Mouse (Mus musculus) midbrain, embryonic 11.5 days (tissue): ENCODE measurements at regions not wholly inside any gene's neighbourhood (a gene's known extent, or its start where the extent isn't known, plus 50 kb on each side); places are given as distances from the start of the nearest gene placed in this dataset.

ENCODE experiments used
- ATAC-seq: fragments of 200-750 bp; cut with Nextera tagmentation; 2 replicates; pipeline ENCODE4 v1.8.0; 2017; ENCODE audit warnings: moderate TSS enrichment, moderate library complexity; ENCODE audit not compliant: low FRiP score
- DNase-seq: peaks from one replicate; pipeline ENCODE4 v3.0.0; 2015; ENCODE audit warnings: low spot score; ENCODE audit errors: missing footprints
- H3K27ac ChIP-seq: fragments of 300-500 bp; sonication (generic); 2 replicates; pipeline ENCODE4 v1.5.1; 2014; ENCODE audit warnings: low read depth, low read length
- H3K27me3 ChIP-seq: fragments of 300-500 bp; sonication (generic); 2 replicates; pipeline ENCODE4 v1.6.1; 2014; ENCODE audit warnings: mild to moderate bottlenecking, low read length, moderate library complexity, mixed read lengths; ENCODE audit not compliant: control insufficient read depth, insufficient read depth
- H3K36me3 ChIP-seq: fragments of 300-500 bp; sonication (generic); 2 replicates; pipeline ENCODE4 v1.6.1; 2014; ENCODE audit warnings: mild to moderate bottlenecking, low read length, moderate library complexity, mixed read lengths; ENCODE audit not compliant: control insufficient read depth, insufficient read depth
- H3K4me1 ChIP-seq: fragments of 300-500 bp; sonication (generic); 2 replicates; pipeline ENCODE4 v1.6.1; 2014; ENCODE audit warnings: low read length; ENCODE audit not compliant: control insufficient read depth, insufficient read depth
- H3K4me2 ChIP-seq: fragments of 300-500 bp; sonication (generic); 2 replicates; pipeline ENCODE4 v1.6.1; 2014; ENCODE audit warnings: mild to moderate bottlenecking, moderate library complexity
- H3K4me3 ChIP-seq: fragments of 300-500 bp; sonication (generic); 2 replicates; pipeline ENCODE4 v1.5.1; 2014; ENCODE audit warnings: low read depth, low read length
- H3K9ac ChIP-seq: fragments of 300-500 bp; sonication (generic); 2 replicates; pipeline ENCODE4 v1.6.1; 2014; ENCODE audit warnings: low read length
- H3K9me3 ChIP-seq: fragments of 300-500 bp; sonication (generic); 2 replicates; pipeline ENCODE4 v1.6.1; 2016; ENCODE audit warnings: low read length; ENCODE audit not compliant: control insufficient read depth
- WGBS: fragments of 180-500 bp; shearing (Covaris S2); extraction: QIAGEN DNeasy Blood & Tissue Kit; methylation state at CpG from one replicate; pipeline ENCODE4 v1.1.7; 2014; 5-methylcytosine and 5-hydroxymethylcytosine counted together

DNA sequence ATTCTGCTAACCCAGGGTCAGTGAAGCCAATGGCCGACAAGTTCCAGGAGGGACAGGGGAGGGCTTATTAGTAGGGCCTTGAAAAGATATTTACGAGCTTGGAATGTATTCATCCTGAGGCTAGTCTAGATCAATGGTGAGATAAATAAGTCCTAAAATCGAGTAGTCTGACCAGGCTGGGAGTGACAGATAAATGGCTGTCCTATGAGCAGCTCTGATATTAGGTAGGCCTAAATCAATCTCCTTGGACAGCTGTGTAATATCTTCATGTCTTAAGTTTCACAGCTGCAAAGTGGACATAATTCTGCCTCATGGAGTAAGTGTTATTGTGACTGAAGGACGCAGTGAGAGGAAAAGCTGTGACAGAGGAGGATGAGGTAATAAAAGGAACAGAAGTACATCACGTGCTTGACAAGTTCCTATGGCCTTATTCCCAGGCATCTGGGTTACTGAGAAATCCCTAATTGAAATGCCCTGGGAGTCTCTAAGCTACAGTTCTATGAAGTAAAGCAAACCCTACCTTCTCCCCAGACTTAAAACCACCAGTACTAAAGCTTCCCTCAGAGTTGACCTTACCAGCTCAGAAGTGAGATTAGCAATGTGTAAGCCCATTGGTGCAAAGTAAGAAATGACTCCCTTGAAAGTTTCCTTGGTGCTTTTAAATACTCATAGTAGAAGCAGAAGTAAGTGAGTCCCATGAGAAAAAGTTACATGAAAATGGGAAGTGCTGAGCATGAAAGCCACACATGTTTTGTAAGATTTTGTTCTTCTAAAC is 123.3 kb upstream of the Itga4 start:
- ATAC-seq: no peak
- H3K9me3 ChIP-seq: no peaks in the 10 kb centered on the region
- H3K27me3 ChIP-seq: no peaks in the 10 kb centered on the region
- H3K36me3 ChIP-seq: no peaks in the 10 kb centered on the region
- H3K9ac ChIP-seq: no peak overlapping the region
- 81% methylated on average over 5 of the region's 5 CpGs for WGBS
- no peaks in the 10 kb centered on the region for H3K4me1 ChIP-seq
- H3K4me3 ChIP-seq: no peak overlapping the region
- H3K27ac ChIP-seq: no peak overlapping the region
- no peak for DNase-seq
- no peak overlapping the region for H3K4me2 ChIP-seq

DNA sequence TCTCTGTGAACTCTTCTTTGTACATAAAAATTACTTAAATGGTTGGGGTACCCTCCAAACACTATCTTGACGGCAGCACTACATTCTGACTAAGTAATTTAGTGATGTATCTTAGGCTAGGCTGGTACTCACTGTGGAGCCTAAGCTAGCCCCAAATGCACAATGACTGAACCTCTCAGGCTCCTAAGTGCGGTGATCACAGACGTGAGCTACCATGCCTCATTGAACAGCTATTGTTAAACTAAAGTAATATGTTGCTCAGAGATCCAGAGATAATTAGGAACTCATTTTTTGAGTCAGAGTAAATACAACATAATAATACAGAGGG is 122.7 kb upstream of the Itga4 start:
- Histone ChIP-seq H3K4me3 (no peak overlapping the region), H3K4me1 (no peaks in the 10 kb centered on the region), H3K9me3 (no peaks in the 10 kb centered on the region), H3K36me3 (no peaks in the 10 kb centered on the region), H3K4me2 (no peak overlapping the region), H3K27me3 (no peaks in the 10 kb centered on the region), H3K9ac (no peak overlapping the region), H3K27ac (no peak overlapping the region)
- DNase-seq: no peak
- ATAC-seq: no peak
- WGBS: 72% methylated on average over 3 of the region's 3 CpGs

DNA sequence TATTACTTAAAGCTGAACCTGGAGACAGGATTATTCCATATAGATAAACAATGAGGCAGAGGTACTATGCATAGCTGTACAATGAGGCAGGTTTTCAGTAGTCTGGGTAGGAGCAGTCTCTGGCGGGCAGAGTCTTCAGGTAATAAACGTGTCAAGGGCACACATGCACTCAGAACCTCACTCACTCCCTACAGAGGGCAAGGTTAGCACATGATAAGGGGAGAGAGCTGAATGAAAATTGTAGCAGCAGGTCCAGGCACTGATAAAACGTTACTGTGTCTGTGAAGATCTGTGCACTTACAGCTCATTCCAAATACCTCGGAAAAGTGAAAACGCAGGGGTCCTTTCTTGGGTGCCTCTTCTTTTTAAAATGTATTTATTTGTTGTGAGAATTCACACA is 120.9 kb upstream of the Itga4 start:
- Histone ChIP-seq H3K4me1 (no peaks in the 10 kb centered on the region), H3K9ac (no peak overlapping the region), H3K36me3 (no peaks in the 10 kb centered on the region), H3K4me3 (no peak overlapping the region), H3K9me3 (no peaks in the 10 kb centered on the region), H3K4me2 (no peak overlapping the region), H3K27me3 (no peaks in the 10 kb centered on the region), H3K27ac (no peak overlapping the region)
- WGBS: 87% methylated on average over 5 of the region's 5 CpGs
- ATAC-seq: no peak
- no peak for DNase-seq

DNA sequence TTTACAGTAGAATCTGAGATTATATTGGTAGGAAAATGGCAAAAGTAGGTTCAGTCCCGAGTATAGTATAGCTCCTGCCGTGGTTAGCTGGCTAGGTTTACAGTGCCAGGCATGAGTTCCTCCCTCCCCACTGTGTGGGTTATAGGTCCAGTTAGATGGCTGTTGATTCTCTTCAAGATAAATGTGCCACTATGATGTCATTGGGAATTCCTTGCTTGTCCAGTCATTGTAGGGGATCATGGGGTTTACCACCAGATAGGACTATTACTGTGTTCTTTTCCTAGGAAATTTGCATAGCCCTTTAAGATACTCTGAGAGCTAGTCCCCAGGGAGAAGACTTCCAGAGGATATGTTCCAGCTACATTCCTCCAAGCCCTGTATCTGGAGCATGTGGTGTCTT is 119.2 kb upstream of the Itga4 start:
- DNase-seq (peak; percentile 21), ATAC-seq (no peak)
- Histone ChIP-seq H3K36me3 (no peaks in the 10 kb centered on the region), H3K4me3 (no peak overlapping the region), H3K9me3 (no peaks in the 10 kb centered on the region), H3K27ac (no peak overlapping the region), H3K27me3 (no peaks in the 10 kb centered on the region), H3K4me2 (no peak overlapping the region), H3K9ac (no peak overlapping the region), H3K4me1 (no peaks in the 10 kb centered on the region)
- 90% methylated on average over 2 of the region's 2 CpGs for WGBS

DNA sequence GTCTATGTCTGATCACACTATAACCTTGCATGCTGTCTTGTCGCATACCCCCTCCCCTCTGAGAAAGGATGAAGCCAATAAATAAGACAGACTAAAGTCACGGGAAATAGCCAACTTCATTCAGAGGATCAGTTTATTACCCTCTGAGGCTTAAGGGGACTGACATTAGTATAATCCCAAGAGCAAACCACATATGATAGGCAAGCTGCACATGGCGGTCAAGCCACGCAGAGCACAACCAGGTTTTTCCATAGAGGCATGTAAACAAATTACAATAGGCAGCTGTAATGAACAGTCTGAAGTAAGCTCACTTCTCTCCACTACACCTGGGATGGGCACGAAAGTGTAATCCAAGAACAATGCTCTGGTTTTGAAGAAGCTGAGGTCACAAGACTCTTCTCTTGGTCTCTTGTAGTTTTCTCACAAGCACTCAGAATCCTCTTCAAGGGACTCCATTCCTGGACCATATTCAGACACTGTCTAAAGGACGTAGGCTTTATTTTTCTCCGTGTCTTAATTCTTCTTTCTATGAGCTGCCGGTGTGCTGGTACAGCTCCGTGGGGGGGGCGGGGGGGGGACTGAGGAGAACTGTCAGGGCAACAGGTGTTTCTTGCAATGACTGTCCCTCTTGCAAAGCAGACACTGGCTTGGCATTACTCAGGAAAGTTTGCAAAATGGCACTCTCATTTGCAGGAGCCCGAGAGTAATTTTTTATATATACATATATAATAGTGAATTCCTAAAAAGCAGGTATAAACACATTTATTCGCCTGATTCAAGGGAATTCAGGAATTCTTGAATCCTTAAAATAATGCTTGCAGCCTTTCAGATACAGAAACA is 118.4 kb upstream of the Itga4 start:
- Histone ChIP-seq H3K4me2 (no peak overlapping the region), H3K4me1 (no peaks in the 10 kb centered on the region), H3K4me3 (no peak overlapping the region), H3K27ac (no peak overlapping the region), H3K36me3 (no peaks in the 10 kb centered on the region), H3K9me3 (no peaks in the 10 kb centered on the region), H3K27me3 (no peaks in the 10 kb centered on the region), H3K9ac (no peak overlapping the region)
- peak; percentile 70 for DNase-seq
- 81% methylated on average over 12 of the region's 12 CpGs for WGBS
- ATAC-seq: no peak

DNA sequence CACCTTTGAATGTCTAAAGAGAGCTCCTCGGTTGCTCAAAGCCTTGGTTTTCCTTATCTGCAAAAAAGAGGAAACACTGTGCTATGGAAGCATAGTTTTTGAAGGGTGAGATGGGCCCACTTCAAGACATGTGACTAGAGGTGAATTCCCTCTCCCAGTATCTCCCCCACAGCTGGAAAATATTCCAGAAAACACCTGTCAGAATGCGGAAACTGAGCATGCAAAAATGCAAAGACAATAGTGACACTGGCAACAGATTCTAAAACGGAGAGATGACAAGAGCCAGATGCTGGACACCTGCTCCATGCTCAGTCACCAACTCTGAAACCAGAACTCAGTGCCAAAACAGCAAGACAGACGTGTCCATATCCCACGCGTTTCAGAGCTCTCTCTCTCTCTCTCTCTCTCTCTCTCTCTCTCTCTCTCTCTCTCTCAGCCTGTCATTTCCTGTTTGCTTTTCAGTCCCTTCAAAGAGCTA is 117.5 kb upstream of the Itga4 start:
- Histone ChIP-seq H3K4me2 (no peak overlapping the region), H3K4me1 (no peaks in the 10 kb centered on the region), H3K27ac (no peak overlapping the region), H3K27me3 (no peaks in the 10 kb centered on the region), H3K4me3 (no peak overlapping the region), H3K36me3 (no peaks in the 10 kb centered on the region), H3K9me3 (no peaks in the 10 kb centered on the region), H3K9ac (no peak overlapping the region)
- no peak for ATAC-seq
- WGBS: 62% methylated on average over 6 of the region's 6 CpGs
- DNase-seq: peak; percentile 44

DNA sequence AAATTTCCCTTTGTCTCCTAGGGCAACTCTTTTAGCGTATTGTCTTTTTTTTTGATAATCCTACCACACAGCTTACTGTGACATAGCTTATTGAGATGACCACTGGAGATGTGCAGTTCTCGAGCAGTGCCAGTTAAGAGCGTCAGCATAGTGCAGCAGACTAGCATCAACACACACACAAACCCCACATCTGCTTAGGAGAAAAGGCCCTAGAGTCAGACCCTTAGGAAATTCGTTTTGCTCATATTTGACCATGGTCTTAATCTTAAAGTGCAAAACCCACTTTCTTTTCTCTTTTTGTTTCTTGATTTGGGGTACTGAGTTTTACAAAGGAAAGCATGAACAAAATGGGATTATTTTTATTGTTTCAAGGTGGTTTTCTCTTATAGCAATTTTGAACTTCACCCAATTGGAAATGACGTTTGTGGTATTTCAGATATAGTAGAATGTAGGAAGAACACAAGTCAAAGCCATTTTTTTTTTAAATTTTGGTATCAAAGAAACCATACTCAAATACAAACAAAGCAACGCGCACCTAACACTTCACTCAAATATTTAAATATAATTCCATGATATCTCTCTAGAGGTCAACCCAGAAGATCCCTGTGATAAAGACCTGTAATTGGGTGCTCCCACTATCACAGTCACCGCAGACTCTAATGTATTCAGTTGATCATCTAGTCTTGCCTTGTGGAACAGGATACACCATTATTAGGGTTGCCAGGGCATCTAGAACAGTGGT is 116.7 kb upstream of the Itga4 start:
- no peaks in the 10 kb centered on the region for H3K9me3 ChIP-seq
- DNase-seq (peak; percentile 77), ATAC-seq (no peak)
- H3K9ac ChIP-seq: no peak overlapping the region
- 76% methylated on average over 8 of the region's 8 CpGs for WGBS
- H3K4me2 ChIP-seq: no peak overlapping the region
- H3K27me3 ChIP-seq: no peaks in the 10 kb centered on the region
- H3K27ac ChIP-seq: no peak overlapping the region
- H3K4me3 ChIP-seq: no peak overlapping the region
- no peaks in the 10 kb centered on the region for H3K4me1 ChIP-seq
- no peaks in the 10 kb centered on the region for H3K36me3 ChIP-seq

DNA sequence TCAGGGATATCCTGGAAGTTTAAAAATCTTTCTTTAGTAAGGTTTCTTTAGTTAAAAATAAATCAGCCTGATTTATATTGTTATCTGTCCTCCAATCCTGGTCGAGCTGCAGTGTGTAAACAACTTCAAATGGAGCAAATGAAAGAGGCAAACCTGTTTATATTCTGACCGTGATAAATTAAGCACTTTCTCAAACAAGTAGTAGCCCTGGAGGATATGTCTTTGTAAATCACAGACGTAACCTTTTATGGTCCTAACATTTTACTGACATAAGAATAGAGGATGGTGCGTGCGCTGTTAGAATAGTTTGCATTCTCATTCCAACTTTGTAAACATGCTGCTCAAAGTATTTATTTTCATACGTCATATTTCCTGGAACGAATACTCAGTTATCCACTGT is 113.3 kb upstream of the Itga4 start:
- H3K9ac ChIP-seq: no peak overlapping the region
- H3K36me3 ChIP-seq: no peaks in the 10 kb centered on the region
- DNase-seq (no peak), ATAC-seq (no peak)
- no peak overlapping the region for H3K4me3 ChIP-seq
- no peaks in the 10 kb centered on the region for H3K9me3 ChIP-seq
- H3K27ac ChIP-seq: no peak overlapping the region
- no peaks in the 10 kb centered on the region for H3K27me3 ChIP-seq
- no peak overlapping the region for H3K4me2 ChIP-seq
- WGBS: 77% methylated on average over 7 of the region's 7 CpGs
- no peaks in the 10 kb centered on the region for H3K4me1 ChIP-seq

DNA sequence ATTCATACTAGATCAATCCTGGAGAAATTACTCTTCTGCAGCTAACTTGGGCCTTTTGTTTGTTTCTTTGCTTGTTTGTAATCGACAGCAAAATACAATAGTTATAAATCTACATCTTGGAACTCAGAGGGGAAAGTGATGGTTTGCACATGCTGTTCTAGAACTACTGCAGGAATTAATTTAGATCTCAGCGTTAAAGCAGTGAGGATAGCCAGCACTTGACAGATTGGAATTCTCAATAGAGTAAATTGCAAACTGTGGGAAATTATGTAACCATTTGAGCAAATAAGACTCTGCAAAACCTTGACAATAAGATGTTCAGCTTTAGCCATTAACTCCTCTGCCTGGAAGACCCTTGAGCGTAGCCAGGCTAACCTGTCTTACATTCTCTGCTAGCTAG is 112.0 kb upstream of the Itga4 start:
- Histone ChIP-seq H3K36me3 (no peaks in the 10 kb centered on the region), H3K27me3 (no peaks in the 10 kb centered on the region), H3K4me1 (no peaks in the 10 kb centered on the region), H3K4me2 (no peak overlapping the region), H3K9ac (no peak overlapping the region), H3K27ac (no peak overlapping the region), H3K4me3 (no peak overlapping the region), H3K9me3 (no peaks in the 10 kb centered on the region)
- ATAC-seq (no peak), DNase-seq (peak; percentile 10)
- 94% methylated on average over 3 of the region's 3 CpGs for WGBS
